Mouse (Mus musculus): ENCODE measurements at regions not wholly inside any gene's neighbourhood (a gene's known extent, or its start where the extent isn't known, plus 50 kb on each side); places are given as distances from the start of the nearest gene placed in this dataset.
"Not testable (repeated sequence)": the region's sequence is repeated elsewhere in the genome, so short reads cannot be mapped to it uniquely, and the experiment has no call there.

DNA sequence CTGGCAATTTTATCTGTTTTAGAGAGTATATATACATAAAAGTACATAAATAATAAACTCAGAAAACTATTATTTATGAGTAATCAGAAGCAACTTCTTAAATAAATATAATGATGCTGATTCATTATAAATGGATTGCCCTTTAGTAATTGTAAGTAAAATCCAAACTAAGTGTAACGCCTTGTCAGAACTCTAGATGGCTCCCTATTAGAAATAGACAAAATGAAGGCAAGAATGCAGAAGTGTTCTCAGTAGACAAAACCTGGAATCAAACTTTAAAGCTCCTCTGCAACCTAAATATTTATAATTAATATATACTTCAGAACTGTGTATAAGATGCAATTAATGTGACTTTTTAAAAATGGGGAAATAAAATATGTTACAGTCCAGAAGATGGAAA lies 73.4 kb upstream of the Lipo1 start:
- H3K4me3 ChIP-seq: no peak overlapping the region
- peak; percentile 62 for TF ChIP-seq CTCF (conservative IDR thresholded peaks at IDR 0.05)
- DNase-seq (ENCODE audit: low spot score in 2 of 2): no peak

DNA sequence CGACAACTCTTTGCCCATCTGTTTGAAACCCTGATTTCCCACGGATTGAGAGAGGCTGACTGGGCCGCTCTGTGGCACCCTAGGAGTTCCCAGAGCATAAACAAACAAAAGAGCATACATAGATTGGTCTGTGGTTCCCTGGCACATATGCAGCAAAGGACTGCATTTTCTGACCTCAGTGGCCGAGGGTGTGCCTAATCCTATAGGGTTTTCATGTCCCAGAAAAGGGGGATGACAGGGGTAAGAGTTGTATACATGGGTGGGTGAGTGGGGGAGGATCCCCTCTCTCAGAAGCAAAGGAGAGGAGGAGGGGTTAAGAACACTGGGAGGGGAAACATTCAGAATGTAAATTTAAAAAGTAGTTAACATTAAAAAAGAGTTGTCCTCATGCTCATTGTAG lies 63.8 kb upstream of the Lipo1 start:
- no peak for DNase-seq (ENCODE audit: low spot score in 2 of 2)
- Histone ChIP-seq H3K27ac (no peak overlapping the region), H3K4me3 (no peak overlapping the region)
- no peak for TF ChIP-seq CTCF (conservative IDR thresholded peaks at IDR 0.05)

More for the DNA sequence above, 73.4 kb upstream of the Lipo1 start:
- no peak overlapping the region for H3K27ac ChIP-seq

DNA sequence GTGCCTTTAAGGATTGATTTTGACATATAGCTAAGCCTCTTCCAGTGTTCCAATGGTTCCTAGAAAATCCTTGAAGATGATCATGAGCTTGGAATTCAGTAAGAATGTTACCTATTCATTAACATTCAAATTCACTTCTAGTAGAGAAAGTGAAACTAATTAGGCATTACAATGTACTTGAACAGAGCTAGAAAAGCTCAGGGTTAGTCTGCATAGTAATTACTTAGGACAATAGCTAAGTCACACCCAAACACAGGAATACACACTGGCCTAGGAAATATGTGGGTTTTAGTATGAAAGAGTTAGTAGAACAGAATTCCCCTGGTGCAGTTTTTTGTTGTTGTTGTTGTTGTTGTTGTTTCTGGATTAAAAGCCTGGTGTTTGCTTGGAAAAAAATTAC lies 63.4 kb upstream of the Lipo1 start:
- DNase-seq (ENCODE audit: low spot score in 2 of 2): no peak
- Histone ChIP-seq H3K4me3 (no peak overlapping the region), H3K27ac (no peak overlapping the region)
- no peak for TF ChIP-seq CTCF (conservative IDR thresholded peaks at IDR 0.05)

DNA sequence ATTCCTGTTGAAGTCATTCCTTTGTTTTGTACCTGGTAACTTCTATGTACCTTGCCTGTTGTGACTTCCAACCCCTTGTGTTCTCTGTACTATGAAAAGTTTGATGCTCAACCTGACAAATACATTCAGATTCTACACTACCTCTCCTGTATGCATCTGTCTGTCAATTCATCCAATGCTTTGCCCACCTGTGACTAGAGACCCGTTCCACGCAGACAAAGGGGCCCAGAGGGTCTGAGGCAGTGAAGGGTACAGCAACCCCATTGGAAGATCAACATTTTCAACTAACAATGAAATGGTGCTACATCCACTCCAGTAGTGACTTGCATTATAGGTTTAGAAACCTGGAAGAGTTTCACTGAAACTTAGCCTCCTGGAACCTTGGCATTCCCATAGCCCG lies 62.9 kb upstream of the Lipo1 start:
- H3K27ac ChIP-seq; H3K4me3 ChIP-seq; DNase-seq (ENCODE audit: low spot score in 2 of 2): not testable (repeated sequence)

DNA sequence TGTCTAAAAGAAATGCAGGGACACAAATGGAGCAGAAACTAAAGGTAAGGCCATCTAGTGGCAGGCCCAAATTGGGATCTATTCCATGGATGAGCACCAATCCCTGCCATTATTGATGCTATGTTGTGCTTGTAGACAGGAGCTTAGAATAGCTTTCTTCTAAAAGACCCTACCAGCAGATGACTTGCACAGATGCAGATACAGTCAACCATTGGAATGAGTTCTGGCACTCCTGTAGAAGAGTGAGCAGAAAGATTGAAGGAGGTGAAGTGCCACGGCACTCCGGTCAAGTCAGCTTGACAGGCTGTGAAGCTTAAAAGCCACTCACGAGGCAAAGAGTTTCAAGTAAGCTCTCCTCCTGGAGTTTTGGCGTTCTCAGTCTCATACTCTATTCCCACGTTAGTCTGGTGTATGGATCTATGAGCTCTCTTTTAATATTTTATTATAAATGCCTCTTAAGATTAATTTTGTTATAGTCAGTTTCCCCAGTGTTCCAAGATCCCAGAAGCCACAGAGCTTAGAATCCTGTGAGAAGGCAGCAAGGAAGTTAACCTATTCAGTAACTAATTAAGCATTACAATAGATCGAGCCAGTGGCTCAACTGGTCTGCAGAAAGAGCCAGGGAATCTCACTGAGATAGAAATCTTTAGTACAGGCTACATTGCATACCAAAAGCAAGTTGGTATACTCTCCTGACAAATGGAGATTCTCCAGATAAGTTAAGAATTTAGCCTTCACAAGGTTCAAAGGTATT lies 62.2 kb upstream of the Lipo1 start:
- H3K27ac ChIP-seq; H3K4me3 ChIP-seq; DNase-seq (ENCODE audit: low spot score in 2 of 2): not testable (repeated sequence)
